Mouse (Mus musculus): ENCODE results near the gene Ngp.
A peak's percentile ranks its signal among the peaks of the same experiment; 100 is the strongest.
"Not testable (repeated sequence)": the region's sequence is repeated elsewhere in the genome, so short reads cannot be mapped to it uniquely, and the experiment has no call there.

Gene Ngp

GRCm38 (mm10) chr9:110419511-110420112 is at the start of gene Ngp:
TSS of gene Ngp (plus strand) at chr9:110419747.
- DNase-seq (ENCODE audit: low read depth): peak; percentile 63

- no peak for DNase-seq (ENCODE audit: low read depth)
These were observed 49.7 kb upstream of the Ngp start for GRCm38 (mm10) chr9:110369860-110370259.

GRCm38 (mm10) chr9:110373871-110374270 is 45.7 kb upstream of the Ngp start:
- no peak for DNase-seq (ENCODE audit: low read depth)

DNA sequence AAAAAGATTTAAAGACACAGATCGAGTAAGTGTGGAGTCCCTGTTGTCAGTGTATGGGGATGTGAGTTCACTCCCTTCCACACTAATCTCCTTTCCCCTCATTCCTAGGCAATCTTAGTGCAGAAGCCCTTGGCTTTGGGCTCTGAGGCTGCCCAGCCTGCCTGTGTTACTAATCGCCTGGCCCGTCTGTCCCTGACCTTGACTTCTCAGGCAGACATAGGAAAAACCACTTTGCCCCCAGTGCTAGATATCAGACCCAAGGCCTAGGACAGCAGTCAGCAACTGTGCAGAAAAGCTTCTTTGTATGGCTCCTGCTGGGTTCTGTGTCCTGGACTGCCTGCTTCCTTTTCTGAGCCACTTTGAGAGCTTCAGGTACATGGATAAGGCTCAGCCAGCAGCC is 43.9 kb upstream of the Ngp start:
- no peak for DNase-seq (ENCODE audit: low read depth)

GRCm38 (mm10) chr9:110377655-110378054 is 41.9 kb upstream of the Ngp start:
- DNase-seq (ENCODE audit: low read depth): not testable (repeated sequence)

DNA sequence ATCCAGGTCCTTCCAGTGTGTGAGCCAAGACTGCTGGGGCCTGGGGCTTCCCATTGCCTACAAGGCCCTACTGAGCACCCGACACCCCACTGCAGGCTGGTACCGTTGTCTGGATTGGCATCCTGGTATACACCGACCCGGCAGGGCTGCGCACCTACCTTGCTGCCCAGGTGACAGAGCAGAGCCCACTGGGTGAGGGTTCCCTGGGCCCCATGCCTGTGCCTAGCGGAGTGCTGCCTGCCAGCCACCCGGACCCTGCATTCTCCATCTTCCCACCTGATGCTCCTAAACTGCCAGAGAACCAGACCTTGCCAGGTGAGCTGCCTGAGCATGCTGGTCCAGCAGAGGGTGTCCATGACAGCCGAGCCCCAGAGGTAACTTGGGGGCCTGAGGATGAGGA is 40.2 kb upstream of the Ngp start:
- DNase-seq (ENCODE audit: low read depth): no peak

DNA sequence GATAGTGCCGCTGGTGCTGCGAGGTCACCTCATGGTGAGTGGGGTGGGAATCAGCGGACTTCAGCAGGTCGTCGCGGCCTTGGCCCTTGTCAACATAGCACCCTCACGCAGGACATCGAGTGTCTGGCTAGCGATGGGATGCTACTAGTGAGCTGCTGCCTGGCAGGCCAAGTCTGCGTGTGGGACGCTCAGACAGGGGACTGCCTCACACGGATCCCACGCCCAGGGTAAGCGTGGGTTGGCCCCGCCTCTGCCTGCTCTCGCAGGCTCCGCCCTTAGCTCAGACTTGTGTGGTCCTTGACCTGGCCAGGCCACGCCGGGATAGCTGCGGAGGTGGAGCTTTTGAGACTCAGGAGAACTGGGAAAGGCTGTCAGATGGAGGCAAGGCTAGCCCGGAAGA is 38.9 kb upstream of the Ngp start:
- DNase-seq (ENCODE audit: low read depth): no peak

- no peak for DNase-seq (ENCODE audit: low read depth)
These were observed 38.3 kb upstream of the Ngp start for GRCm38 (mm10) chr9:110381292-110381691.

DNA sequence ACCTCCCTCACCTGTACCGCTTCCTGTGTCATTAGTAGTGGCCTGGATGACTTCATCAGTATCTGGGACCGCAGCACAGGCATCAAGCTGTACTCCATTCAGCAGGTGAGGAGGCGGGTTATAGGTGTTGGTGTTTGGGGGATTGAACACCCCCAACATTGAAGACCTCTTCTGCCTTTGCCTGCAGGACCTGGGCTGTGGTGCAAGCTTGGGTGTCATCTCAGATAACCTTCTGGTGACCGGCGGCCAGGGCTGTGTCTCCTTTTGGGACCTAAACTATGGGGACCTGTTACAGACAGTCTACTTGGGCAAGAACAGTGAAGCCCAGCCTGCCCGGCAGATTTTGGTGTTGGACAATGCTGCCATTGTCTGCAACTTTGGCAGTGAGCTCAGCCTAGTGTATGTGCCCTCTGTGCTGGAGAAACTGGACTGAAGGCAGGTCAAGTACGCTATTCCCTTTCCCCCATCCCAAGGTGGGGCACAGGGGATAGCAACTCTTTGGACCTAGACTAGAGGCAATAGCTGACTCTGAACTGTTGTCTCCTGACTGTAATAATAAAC is 35.1 kb upstream of the Ngp start:
- no peak for DNase-seq (ENCODE audit: low read depth)

DNA sequence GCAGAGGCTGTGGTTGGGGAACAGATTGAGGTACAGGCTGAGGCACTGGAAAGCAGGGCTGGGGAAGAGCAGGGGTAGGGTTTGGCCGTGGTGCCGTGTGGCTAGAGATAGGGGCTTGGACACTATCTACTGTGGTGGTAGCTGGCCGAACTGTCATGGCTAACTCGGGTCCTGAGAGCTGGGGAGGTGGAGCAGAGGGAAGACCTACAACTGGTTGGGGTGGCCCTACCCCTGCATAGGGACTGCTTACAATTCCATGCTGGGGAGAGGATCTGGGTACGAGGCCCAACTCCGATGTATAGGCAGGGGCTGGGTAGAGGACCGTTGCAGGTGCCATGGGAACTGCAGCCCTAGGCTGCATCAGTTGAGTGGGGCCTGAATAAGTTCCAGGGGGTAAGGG is 31.5 kb upstream of the Ngp start:
- no peak for DNase-seq (ENCODE audit: low read depth)

DNA sequence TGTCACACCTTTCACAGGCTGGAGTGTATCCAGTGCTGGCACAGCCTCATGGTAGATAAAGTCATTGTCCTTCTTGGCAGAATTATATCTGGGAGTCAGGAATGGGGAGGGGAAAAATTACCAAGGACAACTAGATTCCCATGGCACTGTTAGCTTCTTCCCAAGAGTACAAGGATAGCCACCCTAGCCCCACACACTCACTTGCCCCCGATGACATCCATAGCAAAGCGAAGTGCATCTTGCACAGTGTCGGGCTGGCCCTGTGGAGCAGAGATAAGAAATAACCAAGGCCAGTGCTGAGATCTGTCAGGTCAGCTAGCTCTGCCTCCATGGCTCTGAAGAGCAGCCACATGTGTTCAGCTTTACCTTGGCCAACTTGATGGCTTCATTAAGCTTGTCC is 28.7 kb upstream of the Ngp start:
- no peak for DNase-seq (ENCODE audit: low read depth)

DNA sequence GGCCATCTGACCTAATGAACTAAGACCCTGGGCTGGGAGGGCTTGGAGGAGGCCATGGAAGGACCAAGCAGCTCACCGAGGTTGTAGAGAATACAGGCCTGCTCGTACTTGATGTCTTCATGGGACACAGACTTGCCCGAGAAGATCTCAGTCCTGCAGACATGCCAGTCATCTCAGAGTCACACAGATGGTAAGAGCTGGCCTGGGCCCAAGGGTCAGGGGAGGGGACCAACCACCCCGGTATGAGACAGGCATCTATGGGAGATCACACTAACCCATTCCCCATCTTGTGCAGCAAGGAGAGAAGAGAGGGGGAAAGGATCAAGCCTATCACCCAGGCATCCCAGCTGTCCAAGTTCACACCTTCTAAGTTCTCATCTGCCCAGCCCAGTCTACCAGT is 26.3 kb upstream of the Ngp start:
- DNase-seq (ENCODE audit: low read depth): no peak

DNA sequence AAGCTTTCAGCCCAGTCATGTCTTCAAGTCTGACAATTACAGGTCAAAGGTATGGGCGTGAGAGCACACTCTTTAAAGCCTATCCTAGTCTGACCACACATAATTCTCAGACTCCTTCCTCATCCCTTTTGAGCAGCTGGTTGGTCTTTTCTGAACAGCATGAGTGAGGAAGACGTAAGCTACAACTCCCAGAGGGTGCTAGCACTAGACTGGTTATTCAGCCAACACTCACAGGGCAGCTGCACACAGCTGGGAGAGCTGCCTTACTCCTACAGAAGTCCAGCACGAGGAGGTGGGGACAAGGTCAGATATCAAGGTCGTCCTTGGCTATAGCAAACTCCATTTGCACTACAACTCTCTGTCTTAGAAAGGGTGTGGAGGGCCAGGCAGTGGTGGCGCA is 18.9 kb upstream of the Ngp start:
- no peak for DNase-seq (ENCODE audit: low read depth)

- DNase-seq (ENCODE audit: low read depth): no peak
These were observed 16.8 kb upstream of the Ngp start for GRCm38 (mm10) chr9:110402731-110403130.

GRCm38 (mm10) chr9:110403240-110403639 is 16.3 kb upstream of the Ngp start:
- DNase-seq (ENCODE audit: low read depth): peak; percentile 43

DNA sequence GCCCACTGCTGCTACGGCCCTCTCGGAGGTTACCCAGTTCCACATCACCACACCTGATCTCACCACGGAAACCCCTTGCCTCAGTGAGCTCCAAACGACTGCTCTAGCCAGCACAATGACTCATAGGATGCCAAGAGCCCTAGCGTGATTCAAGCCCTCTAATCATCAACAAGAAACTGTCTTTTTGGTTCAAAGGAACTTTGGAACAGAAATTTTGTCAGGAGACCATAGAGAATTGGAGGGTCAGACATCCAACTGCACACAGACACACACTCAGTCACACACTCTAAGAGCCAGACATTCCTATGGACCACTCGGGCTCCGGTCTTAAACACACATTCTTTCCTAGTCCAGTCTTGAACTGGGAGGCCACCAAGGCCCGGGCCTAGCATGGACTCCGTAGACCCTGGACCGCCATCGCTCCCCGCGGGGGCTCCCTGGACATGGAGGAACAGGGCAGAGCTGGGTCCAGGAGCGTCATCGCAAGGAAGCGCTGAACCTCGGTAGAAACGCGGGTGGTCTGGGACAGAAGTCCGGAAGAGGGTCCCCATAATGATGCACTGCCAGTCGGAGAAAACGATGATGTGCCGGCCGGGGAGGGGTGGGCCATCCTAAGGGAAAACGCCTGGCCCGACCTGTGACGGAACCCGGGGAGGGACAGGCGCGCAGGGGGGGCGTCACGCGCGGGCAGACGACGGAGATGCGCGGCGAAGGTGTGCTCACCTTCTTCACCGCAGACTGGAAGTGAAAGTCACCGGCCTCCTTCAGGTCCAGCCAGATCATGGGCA is 12.0 kb upstream of the Ngp start:
- peak; percentile 69 for DNase-seq (ENCODE audit: low read depth)

DNA sequence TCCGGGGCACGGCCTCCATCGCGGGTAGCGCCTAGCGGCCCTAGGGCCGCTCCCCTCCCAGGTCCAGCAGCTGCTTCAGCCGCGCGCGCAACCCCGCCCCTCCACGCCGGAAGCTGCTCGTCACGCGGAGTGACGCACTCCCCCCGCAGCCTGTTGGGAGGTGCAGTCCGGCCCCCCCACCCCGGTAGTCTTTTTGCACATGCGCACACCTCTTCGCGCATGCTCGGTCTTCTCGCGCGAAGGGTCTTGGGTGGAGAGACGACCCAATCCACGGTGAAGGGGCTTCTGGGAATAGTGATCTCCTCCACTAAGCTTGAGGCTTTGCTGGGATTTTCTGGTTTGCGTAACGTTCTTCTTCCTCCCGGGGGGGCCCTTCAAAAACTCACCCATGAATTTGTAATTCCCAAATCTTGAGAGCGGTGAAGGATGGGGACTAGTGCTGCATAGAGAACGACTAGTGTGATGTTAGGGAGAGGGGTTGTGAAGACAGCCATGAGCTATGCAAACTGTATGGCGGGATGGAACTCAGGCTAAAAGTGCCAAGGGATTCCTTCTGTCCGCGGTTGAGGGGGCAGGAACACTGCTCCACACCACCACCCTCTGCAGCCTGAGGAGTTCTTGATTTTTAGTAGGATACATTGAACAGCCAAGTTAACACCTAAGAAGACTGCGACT is 11.3 kb upstream of the Ngp start, which contains the start of gene Ptpn23:
Ptpn23 (minus strand) TSS at position 115 of the 675 bp plus-strand sequence.
- DNase-seq (ENCODE audit: low read depth): peak; percentile 97

DNA sequence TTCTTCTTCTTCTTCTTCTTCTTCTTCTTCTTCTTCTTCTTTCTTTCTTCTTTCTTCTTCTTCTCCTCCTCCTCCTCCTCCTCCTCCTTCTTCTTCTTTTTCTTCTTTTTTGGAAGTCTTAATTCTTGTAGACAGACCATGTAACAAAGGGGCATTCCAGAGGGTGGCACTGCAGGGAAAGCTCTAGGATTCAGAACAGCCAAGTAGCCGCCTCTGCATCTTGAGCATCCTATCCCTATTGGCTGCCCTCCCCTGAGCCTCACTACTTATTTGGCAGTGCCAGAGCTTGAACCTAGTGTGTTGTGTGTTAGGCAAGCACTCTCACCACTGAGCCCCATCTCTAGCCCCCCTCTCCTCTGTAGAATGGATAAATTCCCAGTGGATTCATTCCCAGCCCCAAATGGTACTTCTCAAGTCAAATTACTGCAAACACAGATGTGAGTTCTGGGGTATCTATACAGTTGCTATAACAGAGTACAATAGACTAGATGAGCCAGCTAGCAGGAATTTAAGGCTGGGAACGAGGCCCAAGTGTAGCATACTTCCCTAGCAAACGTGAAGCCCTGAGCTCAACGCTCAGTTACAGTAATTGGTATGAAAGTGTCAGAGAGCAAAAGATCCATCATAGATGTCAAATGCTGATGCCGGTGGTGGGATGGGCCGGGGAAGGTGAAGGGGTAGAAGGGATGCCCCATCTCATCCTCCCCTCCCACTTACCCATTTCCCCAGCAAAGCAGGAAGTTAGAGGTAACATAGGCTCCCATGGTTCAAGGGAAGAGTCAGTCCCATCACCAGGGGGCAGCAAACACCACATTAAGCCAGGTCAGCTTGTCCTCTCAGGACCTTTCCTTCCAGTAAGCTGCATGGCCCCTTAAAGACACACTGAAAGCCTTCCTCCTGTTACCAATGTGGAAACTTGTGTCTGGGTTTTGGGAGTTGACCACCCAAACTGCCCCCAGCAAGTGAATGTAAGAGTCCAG is 8.3 kb upstream of the Ngp start:
- DNase-seq (ENCODE audit: low read depth): peak; percentile 91

- DNase-seq (ENCODE audit: low read depth): no peak
These were observed 6.6 kb upstream of the Ngp start for GRCm38 (mm10) chr9:110412926-110413325.

- peak; percentile 74 for DNase-seq (ENCODE audit: low read depth)
These were observed 5.8 kb upstream of the Ngp start for GRCm38 (mm10) chr9:110413785-110414184.

- no peak for DNase-seq (ENCODE audit: low read depth)
These were observed 11.7 kb downstream of the Ngp start for GRCm38 (mm10) chr9:110431241-110431640.

- no peak for DNase-seq (ENCODE audit: low read depth)
These were observed 13.5 kb downstream of the Ngp start for GRCm38 (mm10) chr9:110433045-110433444.
